Mouse (Mus musculus): ENCODE measurements at regions not wholly inside any gene's neighbourhood (a gene's known extent, or its start where the extent isn't known, plus 50 kb on each side); places are given as distances from the start of the nearest gene placed in this dataset.

- no peak for DNase-seq (ENCODE audit: low spot score)
Measured at GRCm38 (mm10) chr9:35328503-35328902, 60.8 kb downstream of the Rpusd4 start.

GRCm38 (mm10) chr9:35330386-35330785 lies 62.7 kb downstream of the Rpusd4 start:
- no peak for DNase-seq (ENCODE audit: low spot score)

GRCm38 (mm10) chr9:35331241-35331680 lies 63.6 kb downstream of the Rpusd4 start:
- peak; percentile 94 for DNase-seq (ENCODE audit: low spot score)

- DNase-seq (ENCODE audit: low spot score), result no peak
Measured at GRCm38 (mm10) chr9:35332688-35333630, 65.3 kb downstream of the Rpusd4 start.

GRCm38 (mm10) chr9:35333631-35334005 lies 66.0 kb downstream of the Rpusd4 start:
- DNase-seq (ENCODE audit: low spot score), result no peak

GRCm38 (mm10) chr9:35334536-35334935 lies 66.9 kb downstream of the Rpusd4 start:
- DNase-seq (ENCODE audit: low spot score), result no peak

- no peak for DNase-seq (ENCODE audit: low spot score)
Measured at GRCm38 (mm10) chr9:35335181-35335580, 67.5 kb downstream of the Rpusd4 start.

GRCm38 (mm10) chr9:35335888-35336700 lies 68.4 kb downstream of the Rpusd4 start:
- DNase-seq (ENCODE audit: low spot score), result peak; percentile 65

- no peak for DNase-seq (ENCODE audit: low spot score)
Measured at GRCm38 (mm10) chr9:35336701-35337055, 69.0 kb downstream of the Rpusd4 start.

GRCm38 (mm10) chr9:35338858-35339257 lies 71.2 kb downstream of the Rpusd4 start:
- no peak for DNase-seq (ENCODE audit: low spot score)

GRCm38 (mm10) chr9:35339492-35340262 lies 72.0 kb downstream of the Rpusd4 start:
- no peak for DNase-seq (ENCODE audit: low spot score)

GRCm38 (mm10) chr9:35340263-35340573 lies 72.6 kb downstream of the Rpusd4 start:
- DNase-seq (ENCODE audit: low spot score), result no peak

- DNase-seq (ENCODE audit: low spot score), result no peak
Measured at GRCm38 (mm10) chr9:35340811-35341210, 73.1 kb downstream of the Rpusd4 start.

- no peak for DNase-seq (ENCODE audit: low spot score)
Measured at GRCm38 (mm10) chr9:35341386-35341785, 73.7 kb downstream of the Rpusd4 start.

GRCm38 (mm10) chr9:35342436-35342835 lies 74.8 kb downstream of the Rpusd4 start:
- no peak for DNase-seq (ENCODE audit: low spot score)

GRCm38 (mm10) chr9:35343336-35343735 lies 75.7 kb downstream of the Rpusd4 start:
- DNase-seq (ENCODE audit: low spot score), result no peak

GRCm38 (mm10) chr9:35344374-35344773 lies 76.6 kb upstream of the Cdon start:
- DNase-seq (ENCODE audit: low spot score), result no peak

- DNase-seq (ENCODE audit: low spot score), result no peak
Measured at GRCm38 (mm10) chr9:35346378-35346777, 74.5 kb upstream of the Cdon start.

GRCm38 (mm10) chr9:35350046-35350552 lies 70.8 kb upstream of the Cdon start:
- no peak for DNase-seq (ENCODE audit: low spot score)

GRCm38 (mm10) chr9:35351576-35351975 lies 69.4 kb upstream of the Cdon start:
- DNase-seq (ENCODE audit: low spot score), result no peak

GRCm38 (mm10) chr9:35354652-35355130 lies 66.2 kb upstream of the Cdon start:
- DNase-seq (ENCODE audit: low spot score), result no peak

GRCm38 (mm10) chr9:35359699-35360098 lies 61.2 kb upstream of the Cdon start:
- DNase-seq (ENCODE audit: low spot score), result no peak

Data from embryo, embryonic 10.5 days (tissue).